Mouse (Mus musculus): ENCODE measurements around the gene Synpo2.
"Not testable (repeated sequence)": the region's sequence is repeated elsewhere in the genome, so short reads cannot be mapped to it uniquely, and the experiment has no call there.

Synpo2 gene

DNA sequence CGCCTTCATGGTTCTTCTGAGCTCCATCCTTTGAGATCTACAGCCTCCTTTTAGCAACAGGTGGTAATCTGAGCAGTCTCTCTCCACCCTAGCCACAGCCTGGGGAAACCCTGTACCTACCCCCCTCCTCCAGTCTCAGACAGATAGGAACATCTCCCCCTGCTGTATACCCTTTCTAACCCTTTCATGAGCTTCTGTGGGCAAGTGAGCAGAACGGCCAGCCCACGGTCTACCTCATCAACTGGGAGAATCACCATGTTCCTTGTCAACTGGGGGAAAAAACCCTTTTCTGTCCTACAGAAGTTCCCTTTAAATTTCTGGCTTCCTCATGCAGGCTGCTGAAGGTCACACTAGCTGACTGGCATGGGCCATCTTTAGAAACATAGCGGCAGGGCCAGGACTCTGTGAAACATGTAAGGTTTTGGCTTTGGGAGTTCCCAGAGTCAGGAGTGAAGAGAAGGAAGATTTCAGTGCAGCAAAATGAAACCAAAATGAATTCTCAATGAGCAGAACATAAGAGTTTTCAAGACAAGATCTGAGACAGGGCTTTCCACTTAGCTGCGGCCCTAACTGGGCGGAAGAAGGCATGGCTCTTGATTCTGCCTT is 104.7 kb downstream of the Synpo2 start:
- DNase-seq (ENCODE audit: low read depth, low spot score), result no peak

DNA sequence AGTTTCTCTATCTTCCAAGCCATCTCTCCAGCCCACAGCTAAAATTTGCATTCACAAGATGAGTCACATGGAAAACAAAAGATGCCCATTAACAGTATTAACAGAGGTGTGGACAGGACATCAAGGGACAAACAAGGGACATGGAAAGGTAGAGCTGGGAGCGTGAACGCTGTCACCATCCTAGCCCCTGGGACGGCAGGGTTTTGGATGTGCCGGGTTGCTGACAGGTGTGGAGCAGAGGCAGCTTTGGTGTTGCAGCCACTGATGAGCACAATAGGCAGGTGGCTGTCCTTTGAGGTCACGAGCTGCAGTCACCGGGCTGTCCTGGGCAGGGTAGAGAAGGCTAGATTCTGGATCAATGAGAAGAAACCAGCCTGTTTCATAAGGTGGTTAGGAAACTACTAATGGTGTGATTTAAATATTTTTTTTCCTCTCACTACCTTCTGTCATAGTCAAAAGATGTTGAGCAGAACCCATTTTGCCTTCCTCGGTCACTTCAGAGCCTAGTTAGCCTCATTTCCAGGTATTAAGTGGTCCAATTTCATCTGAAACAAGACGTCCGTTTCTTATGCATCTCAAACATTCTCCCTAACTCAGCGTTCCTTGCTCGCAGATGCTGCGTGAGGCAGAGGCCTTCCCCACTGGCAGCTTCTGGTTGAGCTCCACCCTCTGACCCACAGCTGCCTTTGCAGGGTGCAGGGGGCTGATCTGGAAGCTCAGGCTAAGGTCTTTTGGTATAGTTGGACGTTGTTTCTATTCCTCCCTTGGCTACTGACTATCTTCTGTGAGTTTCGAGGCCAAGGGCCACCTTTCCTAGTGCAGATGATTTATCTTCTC is 105.4 kb downstream of the Synpo2 start:
- DNase-seq (ENCODE audit: low read depth, low spot score), result no peak

DNA sequence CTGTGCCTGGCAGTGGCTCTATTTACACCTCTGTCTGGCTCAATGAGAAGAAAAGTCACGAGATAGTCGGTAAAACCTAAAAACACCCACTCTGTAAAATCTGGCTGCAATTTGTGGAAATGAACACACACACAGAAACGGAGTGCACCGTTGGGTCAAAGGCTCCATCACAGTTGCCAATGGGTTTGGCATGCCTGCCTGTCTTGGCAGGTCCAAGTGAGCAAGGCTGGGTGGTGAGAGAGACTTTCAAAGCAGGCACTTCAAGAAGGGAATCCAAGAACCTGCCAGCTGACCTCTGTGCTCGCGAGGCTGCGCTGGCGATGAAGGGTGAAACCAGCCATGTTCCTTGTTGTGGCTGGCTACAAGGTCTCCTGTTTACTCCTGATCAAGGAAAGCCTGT is 107.2 kb downstream of the Synpo2 start:
- no peak for DNase-seq (ENCODE audit: low read depth, low spot score)

DNA sequence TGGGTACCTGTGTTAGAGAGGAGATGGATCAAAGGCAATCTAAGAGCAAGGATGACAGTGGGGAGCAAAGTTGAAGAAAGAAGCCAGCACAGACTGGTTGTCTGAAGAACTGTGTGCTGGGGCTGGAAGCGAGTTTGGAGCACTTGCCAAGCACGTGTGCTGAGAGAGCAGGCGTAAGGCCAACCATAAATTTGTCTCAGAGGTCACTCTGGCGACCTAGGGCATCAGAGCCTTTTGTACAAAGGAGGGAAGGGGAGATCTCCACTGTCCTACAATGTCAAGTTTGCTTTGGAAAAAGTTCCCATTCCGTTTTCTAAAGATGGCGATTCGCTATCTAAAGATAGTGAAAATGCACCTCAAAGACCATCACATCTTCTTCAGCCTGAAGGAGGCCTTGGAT is 107.9 kb downstream of the Synpo2 start:
- DNase-seq (ENCODE audit: low read depth, low spot score), result no peak

DNA sequence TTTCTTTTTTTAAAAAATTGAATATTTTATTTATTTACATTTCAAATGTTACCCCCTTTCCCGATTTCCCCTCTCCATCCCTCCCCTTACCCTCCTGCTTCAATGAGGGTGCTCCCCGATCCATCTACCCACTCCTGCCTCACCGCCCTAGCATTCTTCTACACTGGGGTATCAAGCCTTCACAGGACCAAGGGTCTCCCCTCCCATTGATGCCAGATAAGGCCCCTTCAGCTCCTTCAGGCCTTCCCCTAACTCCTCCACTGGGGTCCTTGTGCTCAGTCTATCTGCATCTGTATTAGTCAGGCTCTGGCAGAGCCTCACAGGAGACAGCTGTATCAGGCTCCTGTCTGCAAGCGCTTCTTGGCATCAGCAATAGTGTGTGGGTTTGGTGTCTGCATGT is 109.2 kb downstream of the Synpo2 start:
- not testable (repeated sequence) for DNase-seq (ENCODE audit: low read depth, low spot score)

DNA sequence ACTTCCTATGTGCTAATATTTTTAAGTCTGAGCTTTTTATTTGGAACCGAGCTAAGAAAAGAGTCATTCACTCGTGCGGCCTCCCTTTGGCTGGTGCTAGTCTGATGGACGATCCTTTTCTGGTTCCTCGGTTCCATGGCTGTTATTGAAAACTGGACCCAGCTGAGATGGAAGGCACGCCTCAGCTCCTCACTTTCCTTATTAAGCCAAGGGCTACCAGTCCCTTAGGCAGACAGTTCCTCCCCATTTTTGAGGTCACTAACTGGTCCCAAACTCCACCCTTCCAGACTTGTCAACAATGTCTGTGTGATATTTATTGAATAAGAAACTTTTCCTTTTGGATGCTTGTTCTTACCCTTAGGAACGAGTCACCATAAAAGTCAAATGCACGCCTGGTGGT is 112.1 kb downstream of the Synpo2 start:
- no peak for DNase-seq (ENCODE audit: low read depth, low spot score)

DNA sequence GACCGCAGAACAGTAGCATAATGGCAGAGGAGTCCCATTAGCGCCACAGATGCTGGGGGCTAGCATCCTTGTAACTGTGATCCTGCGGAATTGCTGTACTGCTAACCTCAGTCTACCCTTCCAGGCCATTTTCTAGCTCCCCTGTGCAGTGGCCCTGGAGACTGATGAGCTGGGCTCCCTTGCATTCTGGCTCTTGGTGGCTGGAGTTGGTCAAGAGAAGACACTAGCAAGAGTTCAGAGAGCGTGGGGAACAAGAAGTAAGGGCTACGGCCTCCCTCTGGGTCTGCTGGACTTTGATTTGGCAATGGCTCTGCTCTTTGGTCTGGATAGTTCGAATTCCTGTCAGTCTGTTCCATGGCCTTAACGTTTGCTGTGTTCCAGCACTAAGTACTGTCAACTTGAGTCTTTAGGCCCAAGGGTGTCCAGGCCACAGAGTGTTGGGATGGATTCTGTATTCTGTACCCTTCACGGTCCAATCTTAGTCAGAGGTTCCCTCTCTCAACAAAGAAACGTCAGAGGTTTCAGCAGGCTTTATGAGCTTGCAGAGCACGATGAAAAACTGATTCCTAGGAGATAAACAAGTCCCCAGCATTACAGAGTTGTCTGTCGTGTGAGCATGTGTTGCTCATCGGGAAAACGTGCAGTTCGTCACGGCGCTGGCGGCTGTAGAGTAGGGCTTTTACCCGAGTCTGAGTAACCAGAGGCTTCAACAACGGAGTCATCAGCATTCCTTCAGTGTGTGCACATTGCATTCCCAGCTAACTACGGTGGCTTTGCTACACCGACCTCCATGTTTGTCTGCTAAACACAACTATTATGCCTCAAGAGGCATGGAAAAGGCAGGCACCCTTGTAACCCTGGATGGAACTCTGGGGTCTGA is 113.6 kb downstream of the Synpo2 start:
- no peak for DNase-seq (ENCODE audit: low read depth, low spot score)

DNA sequence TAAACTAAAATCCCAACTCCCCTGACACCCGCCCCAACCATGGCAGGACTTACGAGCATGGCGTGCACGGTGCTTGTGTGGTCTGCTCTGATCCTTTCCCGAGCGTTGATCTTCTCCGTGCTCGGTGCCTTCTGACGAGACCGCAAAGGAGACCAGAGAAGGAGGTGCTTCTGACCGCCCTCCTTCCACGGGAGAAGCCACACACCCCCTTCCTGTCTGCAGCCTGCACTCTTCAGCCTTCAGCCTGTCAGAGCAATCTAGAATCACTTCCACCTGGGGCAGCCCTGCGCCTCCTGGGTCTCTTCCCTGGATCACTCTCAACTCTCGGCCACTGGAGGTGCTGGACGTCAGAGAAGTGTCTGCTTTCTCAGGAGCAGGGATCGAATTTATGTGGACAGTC is 119.0 kb downstream of the Synpo2 start:
- DNase-seq (ENCODE audit: low read depth, low spot score), result no peak

DNA sequence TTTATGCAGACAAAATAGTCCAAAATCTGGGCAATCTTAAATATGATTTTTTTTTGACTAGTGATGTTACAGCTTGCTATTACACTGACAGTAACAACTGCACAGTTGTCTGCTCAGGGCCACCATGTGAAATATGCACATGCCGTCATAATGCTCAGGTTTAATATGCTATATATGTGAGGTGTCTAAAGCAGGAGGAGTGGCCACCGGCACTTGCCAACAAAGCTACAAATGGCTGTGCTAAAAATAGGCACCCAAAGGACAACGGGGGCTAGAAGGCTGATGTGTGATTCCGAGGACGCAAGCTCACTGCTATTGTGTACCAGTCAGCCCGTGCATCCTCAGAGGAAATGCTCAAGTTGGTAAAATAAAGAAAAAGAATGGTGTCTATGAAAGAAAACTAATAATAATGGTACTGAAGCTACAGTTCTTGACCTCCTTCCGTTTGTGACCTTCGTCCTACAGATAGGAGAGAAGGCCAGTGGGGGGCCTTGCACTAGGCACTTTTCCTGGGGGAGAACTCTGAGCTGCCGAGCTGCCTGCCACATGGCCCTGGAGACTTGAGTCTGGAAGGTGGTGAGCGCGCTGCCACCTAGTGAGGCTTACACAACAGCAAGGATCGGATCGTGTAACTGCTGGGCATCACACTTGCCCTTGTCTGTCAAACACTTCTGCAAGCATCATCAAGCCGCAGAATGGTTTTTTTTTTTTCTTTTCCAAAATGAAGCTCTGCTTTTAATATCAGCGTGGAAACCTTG is 120.0 kb downstream of the Synpo2 start:
- DNase-seq (ENCODE audit: low read depth, low spot score), result no peak

DNA sequence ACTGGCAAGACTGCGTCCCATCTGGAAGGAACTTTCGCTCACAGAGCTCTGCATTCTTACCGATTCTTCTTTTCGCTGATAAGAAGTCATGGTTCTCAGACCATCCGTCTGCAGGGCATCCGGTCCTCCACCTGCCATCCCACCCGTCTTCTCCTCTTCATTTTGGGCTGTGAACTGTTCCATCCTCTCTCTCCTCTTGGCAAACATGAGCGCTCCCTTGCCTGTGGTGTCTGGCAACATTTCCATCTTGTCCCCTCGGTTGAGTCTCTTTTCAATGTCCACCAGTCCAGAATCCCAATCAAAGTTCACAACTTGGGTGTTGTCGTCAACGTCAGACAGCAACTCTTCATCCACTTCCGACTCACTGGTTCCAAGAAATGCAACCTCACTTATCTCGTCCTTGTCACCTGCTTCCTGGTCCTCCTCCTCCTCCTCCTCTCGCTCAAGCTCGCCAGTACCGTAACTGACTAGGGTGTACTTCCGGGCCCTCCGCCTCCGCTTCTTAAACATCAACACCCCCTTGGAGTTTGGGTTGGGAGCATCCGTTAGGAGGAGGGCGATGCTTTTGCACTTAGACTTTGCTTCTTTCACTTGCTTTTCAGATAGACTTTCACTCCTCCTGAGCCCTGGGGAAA is 121.8 kb downstream of the Synpo2 start:
- DNase-seq (ENCODE audit: low read depth, low spot score), result no peak

DNA sequence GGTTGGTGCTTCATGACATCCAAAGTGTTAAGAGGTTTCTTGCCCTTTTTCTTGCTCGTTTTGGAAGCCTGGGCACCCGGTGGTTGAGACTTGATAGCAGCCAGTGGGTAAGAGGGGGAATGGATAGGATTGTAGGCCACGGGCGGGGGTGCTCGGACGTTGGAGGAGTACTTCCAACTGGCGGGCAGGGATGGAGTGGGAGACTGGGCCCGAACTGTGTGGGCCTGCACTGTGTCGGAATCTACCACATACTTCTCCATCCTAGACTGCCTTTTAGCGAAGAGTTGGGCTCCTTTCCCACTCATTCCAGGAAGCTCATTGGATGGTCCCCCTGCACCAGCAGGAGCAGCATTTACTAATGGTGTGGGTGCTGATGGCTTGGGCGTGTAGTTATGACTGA is 123.2 kb downstream of the Synpo2 start:
- DNase-seq (ENCODE audit: low read depth, low spot score), result no peak

DNA sequence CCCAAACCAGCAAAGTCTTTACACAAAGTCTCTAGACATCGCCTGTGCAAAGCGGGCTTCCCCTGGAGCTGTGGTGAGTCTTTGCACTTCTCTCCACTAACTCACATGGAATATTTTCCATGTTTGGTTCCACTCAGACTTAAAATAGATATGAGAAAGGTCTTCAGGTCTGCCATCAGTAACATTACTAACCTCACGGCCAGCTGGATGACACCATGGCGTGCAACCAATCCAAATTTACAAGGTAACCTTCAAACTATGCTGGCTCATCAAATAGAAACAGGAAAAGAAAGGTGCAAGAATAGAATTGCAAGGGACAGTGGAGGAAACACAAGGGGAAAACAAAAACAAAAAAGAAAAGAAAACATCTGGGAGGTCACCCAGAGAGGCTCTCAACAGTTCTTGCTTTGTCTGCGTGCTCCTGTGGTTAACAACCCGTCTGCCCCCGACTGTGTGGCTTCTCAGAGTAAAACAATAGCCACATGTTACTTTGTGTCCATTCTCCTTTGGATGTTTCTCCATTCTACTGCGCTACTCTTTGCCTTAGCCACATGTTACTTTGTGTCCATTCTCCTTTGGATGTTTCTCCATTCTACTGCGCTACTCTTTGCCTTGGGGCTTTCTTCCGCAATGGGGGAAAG is 124.8 kb downstream of the Synpo2 start:
- no peak for DNase-seq (ENCODE audit: low read depth, low spot score)

DNA sequence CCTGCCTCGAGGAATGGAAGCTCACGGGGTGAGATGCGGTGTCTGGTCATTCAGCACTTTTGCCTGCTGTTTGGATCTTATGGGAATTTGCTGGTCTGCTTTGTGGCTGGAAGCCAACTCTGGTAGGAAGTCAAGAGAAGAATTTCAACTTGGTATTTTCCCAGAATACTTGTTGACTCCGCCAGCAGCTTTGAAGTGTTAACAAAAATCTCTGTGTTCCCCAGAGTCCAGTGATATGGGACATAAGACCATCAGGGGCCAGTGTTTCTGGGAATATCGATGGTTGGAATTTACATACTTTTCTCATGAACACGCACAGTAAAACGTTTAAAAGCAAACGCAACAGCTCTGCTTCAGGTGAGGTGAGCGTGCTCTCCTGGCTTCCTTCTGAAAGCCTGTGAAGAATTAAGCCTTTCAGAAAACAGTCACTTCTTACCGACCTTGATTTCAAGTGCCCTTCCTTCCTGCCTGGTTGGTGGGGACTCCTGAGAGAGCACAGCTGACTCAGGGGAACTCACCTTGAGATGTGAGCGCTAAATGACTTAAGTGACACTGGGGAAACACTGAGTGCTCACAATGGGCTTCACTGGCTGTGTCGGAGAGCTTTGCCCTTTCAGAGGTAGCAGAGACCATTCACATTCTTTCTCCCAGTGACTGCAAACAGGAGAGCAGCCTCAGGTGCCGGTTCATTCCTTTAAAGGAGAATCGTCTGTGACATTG is 128.0 kb downstream of the Synpo2 start:
- DNase-seq (ENCODE audit: low read depth, low spot score), result no peak

DNA sequence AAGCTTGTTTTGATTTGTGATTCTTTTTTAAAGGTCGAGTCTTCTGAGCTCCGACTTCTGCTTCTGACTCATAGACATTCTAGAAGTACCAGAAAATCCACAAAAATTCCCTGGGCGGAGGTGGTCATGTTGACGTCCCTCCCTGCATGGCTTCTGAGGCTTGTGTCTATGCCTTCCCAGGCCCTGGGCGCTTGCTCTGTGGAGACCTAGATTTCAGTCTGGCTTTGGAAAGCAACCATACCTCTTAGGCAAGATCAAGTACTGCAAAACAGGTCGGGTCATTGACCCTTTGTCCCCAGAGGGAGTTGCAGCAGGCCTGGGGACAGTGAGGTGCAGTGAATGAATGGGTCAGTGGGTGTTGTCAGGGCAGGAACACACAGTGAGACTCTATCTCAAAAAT is 131.6 kb downstream of the Synpo2 start:
- no peak for DNase-seq (ENCODE audit: low read depth, low spot score)

DNA sequence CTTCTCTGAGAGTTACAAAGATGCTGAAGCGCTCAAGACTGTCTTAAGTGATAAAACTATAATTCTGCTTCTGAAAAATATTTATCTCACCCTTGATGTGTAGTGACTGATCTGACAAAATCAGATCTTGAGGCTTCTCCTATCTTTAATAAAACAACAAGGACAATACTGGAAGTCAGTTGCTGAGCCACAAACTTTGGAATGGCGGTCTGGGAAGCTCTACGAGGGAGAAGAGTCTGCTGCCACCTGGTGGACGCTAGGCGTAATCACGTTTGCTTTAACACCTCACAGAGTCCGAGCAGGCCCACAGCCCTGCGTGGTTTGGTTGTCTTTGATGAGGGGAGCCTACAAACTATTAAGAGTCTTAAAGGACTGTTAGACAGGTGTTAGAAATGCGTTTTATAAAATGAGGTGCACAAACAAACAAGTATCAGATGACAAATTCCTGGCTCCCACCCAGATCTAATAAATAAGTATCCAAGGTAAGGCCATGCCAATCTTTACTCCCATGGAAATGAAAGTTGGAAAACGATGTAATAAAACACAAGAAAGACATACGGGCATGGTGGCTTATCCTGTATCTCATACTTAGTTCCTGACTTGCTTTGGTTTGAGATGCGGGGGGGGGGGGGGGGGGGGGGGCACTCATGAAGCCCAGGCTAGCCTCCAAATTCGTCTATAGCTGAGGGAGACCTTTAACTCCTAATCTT is 132.6 kb downstream of the Synpo2 start:
- DNase-seq (ENCODE audit: low read depth, low spot score), result peak; percentile 84

DNA sequence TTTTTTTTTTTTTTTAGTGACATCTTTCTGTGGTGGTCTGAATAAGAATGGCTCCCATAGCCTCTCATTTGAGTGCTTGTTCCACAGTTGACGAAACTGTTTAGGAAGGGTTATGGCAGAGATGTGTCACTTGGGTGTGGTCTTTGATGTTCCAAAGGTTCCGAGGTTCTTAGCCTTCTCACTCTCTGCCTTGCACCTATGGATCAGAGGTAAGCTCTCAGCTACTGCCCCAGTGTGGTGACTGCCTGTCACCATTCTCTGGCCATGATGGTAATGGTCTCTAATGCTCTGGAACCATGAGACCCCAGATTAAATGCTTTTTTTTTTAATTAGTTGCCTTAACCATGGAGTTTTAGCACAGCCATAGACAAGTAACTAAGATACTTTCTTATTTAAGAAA is 134.2 kb downstream of the Synpo2 start:
- no peak for DNase-seq (ENCODE audit: low read depth, low spot score)

DNA sequence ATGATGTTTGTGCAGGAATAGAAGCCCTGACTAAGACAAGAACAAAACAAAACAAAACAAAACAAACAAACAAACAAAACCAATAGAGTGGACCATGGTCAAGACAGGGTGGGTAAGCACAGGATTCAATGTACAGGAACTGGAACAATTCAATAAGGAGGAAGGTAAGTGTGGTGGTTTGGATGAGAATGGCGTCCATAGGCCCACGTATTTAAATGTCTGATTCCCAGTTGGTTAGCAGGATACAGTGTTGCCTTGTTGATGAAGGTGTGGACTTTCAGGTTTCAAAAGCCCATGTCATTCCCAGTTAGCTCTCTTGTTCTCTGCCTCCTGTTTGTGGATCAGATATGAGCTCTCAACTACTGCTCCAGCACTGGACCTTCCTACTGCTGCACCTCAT is 140.8 kb downstream of the Synpo2 start:
- no peak for DNase-seq (ENCODE audit: low read depth, low spot score)

DNA sequence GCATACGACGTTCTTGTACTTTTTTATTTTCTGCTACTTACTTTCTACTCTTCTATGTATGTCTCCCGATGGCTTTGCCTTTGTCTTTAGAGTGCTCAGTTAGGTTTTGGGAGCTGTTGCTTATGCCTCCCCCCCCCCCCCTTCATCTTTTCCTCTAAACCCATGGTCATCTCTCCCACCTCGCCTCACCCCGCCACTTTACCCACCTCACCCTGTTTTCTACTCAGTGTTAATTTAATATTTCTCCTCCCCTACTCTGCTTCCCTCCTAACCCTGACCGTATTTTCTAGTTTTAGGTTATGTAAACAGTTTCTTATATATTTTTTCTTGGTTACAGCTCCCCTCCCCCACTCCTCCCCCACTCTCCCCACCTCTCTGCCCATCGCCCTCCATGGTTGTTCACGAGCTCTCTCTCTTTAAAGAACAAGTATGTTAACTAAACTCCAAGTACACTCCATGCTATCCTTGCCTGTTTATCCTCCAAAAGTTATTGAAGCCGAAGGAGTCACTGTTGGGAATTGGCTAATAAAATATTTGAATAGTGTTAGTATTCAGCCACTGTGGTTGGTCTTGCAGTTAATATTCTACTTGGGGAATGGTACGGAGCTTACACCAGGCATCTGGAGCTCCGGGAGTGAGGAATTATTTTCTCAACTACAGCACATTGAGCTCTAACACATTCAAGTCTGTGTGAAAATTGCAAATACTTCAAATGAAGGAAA is 142.1 kb downstream of the Synpo2 start:
- DNase-seq (ENCODE audit: low read depth, low spot score), result no peak

Measured in forelimb bud, embryonic 11.5 days (tissue).